Mouse (Mus musculus): ENCODE data around the gene Cttnbp2nl. TPM values are rescaled to one million over a fixed set of nuclear protein-coding genes. Genes with fewer than 3 reads are reported as not detected.

Gene Cttnbp2nl
- polyA plus RNA-seq, 1 experiment from 2014 or later: 82.1 TPM

GRCm38 (mm10) chr3:105053698-105054001, 704 bp upstream of the Cttnbp2nl start:
- TF ChIP-seq CTCF (IDR thresholded peaks at IDR 0.05) (no peak), EP300 (IDR thresholded peaks at IDR 0.05) (peak; percentile 75)
- Histone ChIP-seq H3K4me3 (ENCODE audit: low read depth, low read length) (peak overlapping the region; percentile 93), H3K27me3 (replicated peaks; ENCODE audit: insufficient read depth, low read length) (no peaks in the 10 kb centered on the region), H3K36me3 (ENCODE audit: insufficient read depth, low read length) (no peaks in the 10 kb centered on the region), H3K4me1 (ENCODE audit: insufficient read depth, low read depth, low read length) (peaks cover 14% of the 10 kb centered on the region; the same call in 1 of the 2 replicates), H3K9me3 (ENCODE audit: low read length) (no peaks in the 10 kb centered on the region), H3K27ac (ENCODE audit: low read length) (peak overlapping the region; percentile 90), H3K4me2 (replicated peaks; ENCODE audit: low read depth, low read length) (peak overlapping the region; percentile 70), H3K9ac (replicated peaks; ENCODE audit: low read depth) (peak overlapping the region; percentile 88; the same call in 1 of the 2 replicates)
- ATAC-seq: 0 out of 2 replicates have a peak, but pooled peaks have one; percentile 3
- WGBS: 30% methylated on average over 4 of the region's 4 CpGs
- peak; percentile 80 for DNase-seq (ENCODE audit: low spot score)

- DNase-seq (ENCODE audit: low spot score) (peak; percentile 37), ATAC-seq (peak; percentile 18)
- Histone ChIP-seq H3K4me2 (replicated peaks; ENCODE audit: low read depth, low read length) (peak overlapping the region; percentile 70), H3K27ac (ENCODE audit: low read length) (peak overlapping the region; percentile 90), H3K9me3 (ENCODE audit: low read length) (no peaks in the 10 kb centered on the region), H3K36me3 (ENCODE audit: insufficient read depth, low read length) (no peaks in the 10 kb centered on the region), H3K4me1 (ENCODE audit: insufficient read depth, low read depth, low read length) (peaks cover 20% of the 10 kb centered on the region; the same call in 1 of the 2 replicates), H3K27me3 (replicated peaks; ENCODE audit: insufficient read depth, low read length) (no peaks in the 10 kb centered on the region), H3K4me3 (ENCODE audit: low read depth, low read length) (peak overlapping the region; percentile 93), H3K9ac (replicated peaks; ENCODE audit: low read depth) (peak overlapping the region; percentile 88)
- no peak for TF ChIP-seq CTCF (IDR thresholded peaks at IDR 0.05)
- 0 out of 2 replicates have a peak, but pooled peaks have one; percentile 15 for TF ChIP-seq EP300 (IDR thresholded peaks at IDR 0.05)
- 2% methylated on average over 32 of the region's 37 CpGs for WGBS
Observed at GRCm38 (mm10) chr3:105052171-105052936, 592 bp downstream of the Cttnbp2nl start.

DNA sequence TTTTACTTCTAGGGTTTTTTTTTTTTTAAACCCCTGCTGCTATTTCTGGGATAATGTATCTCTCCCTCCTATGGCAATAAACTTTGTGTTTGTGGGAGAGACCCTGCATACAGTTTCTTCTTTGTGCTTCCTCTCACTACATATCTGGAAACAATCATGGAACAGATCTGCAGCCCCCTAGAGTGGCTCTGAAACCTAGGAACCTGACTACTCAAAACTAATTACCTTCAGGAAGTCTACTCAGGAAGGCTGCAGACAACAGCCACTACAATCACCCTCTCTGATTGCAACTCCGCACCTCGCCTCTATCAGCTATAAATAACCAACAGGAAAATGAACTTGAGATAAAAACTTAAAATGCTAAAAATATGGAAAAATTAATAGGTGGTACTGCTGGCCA, 1.8 kb downstream of the Cttnbp2nl start:
- peak overlapping the region; percentile 88 for H3K9ac ChIP-seq (replicated peaks; ENCODE audit: low read depth)
- TF ChIP-seq EP300 (IDR thresholded peaks at IDR 0.05) (no peak), CTCF (IDR thresholded peaks at IDR 0.05) (no peak)
- 19% methylated on average over 2 of the region's 2 CpGs for WGBS
- peak overlapping the region; percentile 70 for H3K4me2 ChIP-seq (replicated peaks; ENCODE audit: low read depth, low read length)
- H3K4me3 ChIP-seq (ENCODE audit: low read depth, low read length): peak overlapping the region; percentile 93
- peak; percentile 25 for DNase-seq (ENCODE audit: low spot score)
- H3K9me3 ChIP-seq (ENCODE audit: low read length): no peaks in the 10 kb centered on the region
- no peak for ATAC-seq
- peak overlapping the region; percentile 90 for H3K27ac ChIP-seq (ENCODE audit: low read length)
- peaks cover 25% of the 10 kb centered on the region; the same call in 1 of the 2 replicates for H3K4me1 ChIP-seq (ENCODE audit: insufficient read depth, low read depth, low read length)
- no peaks in the 10 kb centered on the region for H3K36me3 ChIP-seq (ENCODE audit: insufficient read depth, low read length)
- no peaks in the 10 kb centered on the region for H3K27me3 ChIP-seq (replicated peaks; ENCODE audit: insufficient read depth, low read length)

DNA sequence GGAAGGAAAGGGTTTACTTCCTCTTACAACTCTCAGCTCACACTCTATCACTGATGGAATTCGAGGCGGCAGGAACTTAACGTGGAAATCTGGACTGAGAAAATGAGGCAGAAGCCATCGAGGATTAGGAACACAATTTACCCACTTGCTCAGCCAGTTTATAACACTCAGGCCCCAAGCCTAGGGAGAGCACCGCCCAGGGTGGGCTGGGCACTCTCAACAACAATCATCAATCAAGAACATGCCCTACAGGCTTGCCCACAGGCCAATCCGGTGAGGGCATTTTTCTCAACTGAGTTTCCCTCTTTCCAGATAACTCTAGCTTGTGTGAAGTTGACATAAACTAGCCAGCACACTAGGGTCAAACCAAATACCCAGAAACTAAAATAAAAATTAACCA, 3.1 kb downstream of the Cttnbp2nl start:
- Histone ChIP-seq H3K36me3 (ENCODE audit: insufficient read depth, low read length) (no peaks in the 10 kb centered on the region), H3K9ac (replicated peaks; ENCODE audit: low read depth) (no peak overlapping the region), H3K4me1 (ENCODE audit: insufficient read depth, low read depth, low read length) (peaks cover 29% of the 10 kb centered on the region; the same call in 1 of the 2 replicates), H3K4me3 (ENCODE audit: low read depth, low read length) (peak overlapping the region; percentile 93), H3K9me3 (ENCODE audit: low read length) (no peaks in the 10 kb centered on the region), H3K27me3 (replicated peaks; ENCODE audit: insufficient read depth, low read length) (no peaks in the 10 kb centered on the region), H3K27ac (ENCODE audit: low read length) (peak overlapping the region; percentile 52; the same call in 1 of the 2 replicates), H3K4me2 (replicated peaks; ENCODE audit: low read depth, low read length) (peak overlapping the region; percentile 70)
- WGBS: 21% methylated on average over 6 of the region's 6 CpGs
- no peak for TF ChIP-seq CTCF (IDR thresholded peaks at IDR 0.05)
- DNase-seq (ENCODE audit: low spot score) (no peak), ATAC-seq (no peak)

GRCm38 (mm10) chr3:105047616-105048015, 5.3 kb downstream of the Cttnbp2nl start:
- 19% methylated on average over 8 of the region's 8 CpGs for WGBS
- peak; percentile 49 for DNase-seq (ENCODE audit: low spot score)

GRCm38 (mm10) chr3:105046870-105047269, 6.1 kb downstream of the Cttnbp2nl start:
- no peaks in the 10 kb centered on the region for H3K9me3 ChIP-seq (ENCODE audit: low read length)
- TF ChIP-seq EP300 (IDR thresholded peaks at IDR 0.05) (peak; percentile 64), CTCF (IDR thresholded peaks at IDR 0.05) (no peak)
- no peak overlapping the region for H3K4me3 ChIP-seq (ENCODE audit: low read depth, low read length)
- H3K36me3 ChIP-seq (ENCODE audit: insufficient read depth, low read length): no peaks in the 10 kb centered on the region
- peaks cover 36% of the 10 kb centered on the region; the same call in 1 of the 2 replicates for H3K4me1 ChIP-seq (ENCODE audit: insufficient read depth, low read depth, low read length)
- ATAC-seq (peak; percentile 18; the same call in 1 of the 2 replicates), DNase-seq (ENCODE audit: low spot score) (peak; percentile 80)
- H3K27me3 ChIP-seq (replicated peaks; ENCODE audit: insufficient read depth, low read length): no peaks in the 10 kb centered on the region
- 0 out of 2 replicates have a peak overlapping the region, but pooled peaks have one; percentile 19 for H3K9ac ChIP-seq (replicated peaks; ENCODE audit: low read depth)
- 50% methylated on average over 5 of the region's 5 CpGs for WGBS
- peak overlapping the region; percentile 58 for H3K27ac ChIP-seq (ENCODE audit: low read length)
- no peak overlapping the region for H3K4me2 ChIP-seq (replicated peaks; ENCODE audit: low read depth, low read length)

More at GRCm38 (mm10) chr3:105047616-105048015, 5.3 kb downstream of the Cttnbp2nl start:
- peak; percentile 34; the same call in 1 of the 2 replicates for ATAC-seq
- TF ChIP-seq EP300 (IDR thresholded peaks at IDR 0.05) (peak; percentile 33; the same call in 1 of the 2 replicates), CTCF (IDR thresholded peaks at IDR 0.05) (no peak)
- Histone ChIP-seq H3K27ac (ENCODE audit: low read length) (peak overlapping the region; percentile 58), H3K4me3 (ENCODE audit: low read depth, low read length) (no peak overlapping the region), H3K9ac (replicated peaks; ENCODE audit: low read depth) (peak overlapping the region; percentile 19; the same call in 1 of the 2 replicates), H3K27me3 (replicated peaks; ENCODE audit: insufficient read depth, low read length) (no peaks in the 10 kb centered on the region), H3K4me2 (replicated peaks; ENCODE audit: low read depth, low read length) (peak overlapping the region; percentile 35), H3K9me3 (ENCODE audit: low read length) (no peaks in the 10 kb centered on the region), H3K36me3 (ENCODE audit: insufficient read depth, low read length) (no peaks in the 10 kb centered on the region), H3K4me1 (ENCODE audit: insufficient read depth, low read depth, low read length) (peaks cover 31% of the 10 kb centered on the region; the same call in 1 of the 2 replicates)

All from lung, postnatal 0 days (tissue).